Mouse (Mus musculus): ENCODE measurements around the gene Slc22a23.

DNA sequence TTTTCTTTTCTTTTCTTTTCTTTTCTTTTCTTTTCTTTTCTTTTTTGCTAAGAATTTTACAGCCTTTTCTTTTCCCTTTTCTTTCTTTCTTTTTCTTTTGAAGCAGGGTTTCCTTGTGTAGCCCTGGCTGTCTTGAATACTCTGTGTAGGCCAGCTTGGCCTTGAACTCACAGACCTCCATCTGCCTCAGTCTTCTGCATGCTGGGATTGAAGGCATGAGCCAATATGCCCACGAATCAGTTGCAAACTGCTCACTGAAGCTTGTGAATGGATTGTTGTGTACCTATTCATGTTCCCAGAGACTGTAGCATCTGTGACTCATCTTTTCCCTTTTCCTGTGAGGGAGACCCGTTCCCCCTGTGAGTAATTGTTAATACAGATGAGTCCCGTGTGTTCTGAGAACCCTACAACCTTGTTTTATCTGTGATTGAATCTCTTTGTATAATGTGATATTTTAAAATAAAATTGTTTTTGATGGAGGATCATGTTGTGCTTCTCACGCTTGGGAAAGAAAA is 133.7 kb downstream of the Slc22a23 start:
- TF ChIP-seq POLR2A (IDR thresholded peaks at IDR 0.05; ENCODE audit: insufficient read depth, low read depth, low read length) (no peak), CTCF (IDR thresholded peaks at IDR 0.05; ENCODE audit: insufficient read depth, low read depth, low read length) (no peak)
